Mouse (Mus musculus): Measurements from ENCODE around the gene Myom3.

DNA sequence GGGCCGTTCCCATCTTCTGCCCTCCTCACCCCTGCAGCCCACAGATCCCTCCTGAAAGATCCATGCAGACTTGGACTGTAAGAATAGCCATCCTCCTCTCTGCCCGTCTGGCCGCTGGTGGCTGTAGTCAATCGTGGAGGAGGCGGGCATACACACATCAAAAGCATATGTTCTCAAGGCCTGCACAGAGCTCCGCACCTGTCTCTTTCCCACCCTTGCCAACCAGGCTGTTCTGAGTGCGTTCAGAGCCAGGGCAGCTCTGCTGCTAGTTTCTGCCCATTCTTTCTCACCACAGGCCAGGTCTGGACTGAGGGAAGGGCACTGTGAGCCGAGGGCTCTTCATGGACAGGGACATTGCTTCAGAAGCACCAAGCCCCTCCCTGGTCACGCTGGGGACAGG is 29.3 kb upstream of the Myom3 start:
- TF ChIP-seq USF1 (IDR thresholded peaks at IDR 0.05; ENCODE audit: low read depth) (no peak), FOSL1 (IDR thresholded peaks at IDR 0.05; ENCODE audit: insufficient read depth, low read length, poor library complexity, severe bottlenecking) (no peak), CTCF (IDR thresholded peaks at IDR 0.05; ENCODE audit: control insufficient read depth, insufficient read depth, insufficient read length) (no peak), MAX (IDR thresholded peaks at IDR 0.05) (no peak), MYOD1 (IDR thresholded peaks at IDR 0.05; ENCODE audit: control insufficient read depth, insufficient read length, low read depth) (no peak), MYOG (IDR thresholded peaks at IDR 0.05; ENCODE audit: control insufficient read depth, extremely low read depth, insufficient read length) (no peak)

Data from C2C12 (cell line).